Mouse (Mus musculus): ENCODE measurements around the gene Tmem189. TPM values are rescaled to one million over a fixed set of nuclear protein-coding genes. Genes with fewer than 3 reads are reported as not detected.
A peak's percentile ranks its signal among the peaks of the same experiment; 100 is the strongest.

Tmem189 gene
- polyA plus RNA-seq, 1 experiment: 36.2 TPM

DNA sequence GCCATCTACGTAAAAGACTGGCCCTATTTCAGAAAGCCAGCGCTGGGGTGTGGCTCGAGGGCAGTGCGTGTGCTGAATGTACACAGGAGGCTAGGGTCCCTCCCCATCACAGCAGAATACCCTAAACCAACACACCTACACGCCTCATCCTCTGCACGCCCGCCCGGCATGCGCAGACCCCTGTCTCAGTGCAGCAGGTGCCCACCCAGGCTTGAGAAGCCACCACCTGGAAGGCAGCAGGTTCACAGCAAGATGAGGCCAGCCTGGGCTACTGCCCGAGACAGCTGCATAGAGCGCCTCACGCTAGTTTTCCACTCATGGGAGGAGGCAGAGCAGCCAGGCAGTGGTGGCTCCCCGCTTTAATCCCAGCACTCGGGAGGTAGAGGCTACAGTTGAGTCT lies 77.5 kb downstream of the Tmem189 start:
- Histone ChIP-seq H3K27ac (ENCODE audit: control insufficient read depth, insufficient read depth, low read depth, low read length, poor library complexity) (no peak overlapping the region), H3K4me1 (ENCODE audit: control insufficient read depth, insufficient read depth, low read length) (no peaks in the 10 kb centered on the region; the same call in 1 of the 2 replicates), H3K4me3 (replicated peaks; ENCODE audit: control insufficient read depth, low read depth, low read length) (no peak overlapping the region)
- TF ChIP-seq POLR2A (IDR thresholded peaks at IDR 0.05; ENCODE audit: borderline replicate concordance, control insufficient read depth, low read depth, low read length) (no peak), CTCF (IDR thresholded peaks at IDR 0.05; ENCODE audit: control insufficient read depth, insufficient read depth, low read length) (no peak)
- WGBS: 93% methylated on average over 14 of the region's 14 CpGs

- H3K4me1 ChIP-seq (ENCODE audit: control insufficient read depth, insufficient read depth, low read length): no peaks in the 10 kb centered on the region; the same call in 1 of the 2 replicates
- no peak overlapping the region for H3K27ac ChIP-seq (ENCODE audit: control insufficient read depth, insufficient read depth, low read depth, low read length, poor library complexity)
- TF ChIP-seq CTCF (IDR thresholded peaks at IDR 0.05; ENCODE audit: control insufficient read depth, insufficient read depth, low read length) (peak; percentile 25; the same call in 1 of the 2 replicates), POLR2A (IDR thresholded peaks at IDR 0.05; ENCODE audit: borderline replicate concordance, control insufficient read depth, low read depth, low read length) (no peak)
- H3K4me3 ChIP-seq (replicated peaks; ENCODE audit: control insufficient read depth, low read depth, low read length): no peak overlapping the region
- WGBS: 82% methylated on average over 10 of the region's 10 CpGs
These were observed 78.3 kb downstream of the Tmem189 start for GRCm38 (mm10) chr2:167611287-167611686.

GRCm38 (mm10) chr2:167606745-167607123 lies 82.9 kb downstream of the Tmem189 start:
- TF ChIP-seq POLR2A (IDR thresholded peaks at IDR 0.05; ENCODE audit: borderline replicate concordance, control insufficient read depth, low read depth, low read length) (no peak), CTCF (IDR thresholded peaks at IDR 0.05; ENCODE audit: control insufficient read depth, insufficient read depth, low read length) (no peak)
- Histone ChIP-seq H3K4me3 (replicated peaks; ENCODE audit: control insufficient read depth, low read depth, low read length) (no peak overlapping the region), H3K27ac (ENCODE audit: control insufficient read depth, insufficient read depth, low read depth, low read length, poor library complexity) (no peak overlapping the region), H3K4me1 (ENCODE audit: control insufficient read depth, insufficient read depth, low read length) (no peaks in the 10 kb centered on the region; the same call in 1 of the 2 replicates)
- 64% methylated on average over 4 of the region's 4 CpGs for WGBS

- no peak for TF ChIP-seq CTCF (IDR thresholded peaks at IDR 0.05; ENCODE audit: control insufficient read depth, insufficient read depth, low read length)
- H3K4me3 ChIP-seq (replicated peaks; ENCODE audit: control insufficient read depth, low read depth, low read length): no peak overlapping the region
- WGBS: 73% methylated on average over 17 of the region's 17 CpGs
- H3K27ac ChIP-seq (ENCODE audit: control insufficient read depth, insufficient read depth, low read depth, low read length, poor library complexity): no peak overlapping the region
- no peaks in the 10 kb centered on the region; the same call in 1 of the 2 replicates for H3K4me1 ChIP-seq (ENCODE audit: control insufficient read depth, insufficient read depth, low read length)
These were observed 83.5 kb downstream of the Tmem189 start for GRCm38 (mm10) chr2:167605817-167606744.

GRCm38 (mm10) chr2:167605178-167605794 lies 84.3 kb downstream of the Tmem189 start:
- 50% methylated on average over 11 of the region's 11 CpGs for WGBS
- no peak overlapping the region for H3K27ac ChIP-seq (ENCODE audit: control insufficient read depth, insufficient read depth, low read depth, low read length, poor library complexity)
- no peaks in the 10 kb centered on the region; the same call in 1 of the 2 replicates for H3K4me1 ChIP-seq (ENCODE audit: control insufficient read depth, insufficient read depth, low read length)
- H3K4me3 ChIP-seq (replicated peaks; ENCODE audit: control insufficient read depth, low read depth, low read length): no peak overlapping the region
- TF ChIP-seq POLR2A (IDR thresholded peaks at IDR 0.05; ENCODE audit: borderline replicate concordance, control insufficient read depth, low read depth, low read length): no peak
- peak; percentile 99 for TF ChIP-seq CTCF (IDR thresholded peaks at IDR 0.05; ENCODE audit: control insufficient read depth, insufficient read depth, low read length)

DNA sequence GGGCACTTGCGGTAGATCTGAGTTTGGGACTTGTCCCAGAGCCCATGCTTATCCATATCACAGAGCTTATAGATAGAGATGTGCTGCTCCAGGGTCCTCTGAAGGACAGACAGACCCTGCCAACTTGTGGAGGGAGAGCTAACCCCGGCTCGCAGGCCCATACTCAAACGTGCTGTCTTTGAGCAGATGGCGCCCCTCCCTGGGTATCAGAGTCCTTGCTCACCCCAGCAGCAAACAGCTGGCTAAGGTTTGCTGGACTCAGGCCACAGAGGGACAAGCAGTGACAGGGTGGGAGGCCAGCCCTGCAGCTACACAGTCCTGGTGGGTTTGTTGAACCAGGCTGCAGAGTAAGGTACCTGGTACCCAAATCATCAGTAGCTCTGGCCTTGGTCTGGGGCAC lies 86.6 kb downstream of the Tmem189 start:
- TF ChIP-seq CTCF (IDR thresholded peaks at IDR 0.05; ENCODE audit: control insufficient read depth, insufficient read depth, low read length): peak; percentile 28; the same call in 1 of the 2 replicates
- TF ChIP-seq POLR2A (IDR thresholded peaks at IDR 0.05; ENCODE audit: borderline replicate concordance, control insufficient read depth, low read depth, low read length): no peak
- 79% methylated on average over 5 of the region's 5 CpGs for whole genome bisulfite sequencing
- H3K4me1 ChIP-seq (ENCODE audit: control insufficient read depth, insufficient read depth, low read length): no peaks in the 10 kb centered on the region

DNA sequence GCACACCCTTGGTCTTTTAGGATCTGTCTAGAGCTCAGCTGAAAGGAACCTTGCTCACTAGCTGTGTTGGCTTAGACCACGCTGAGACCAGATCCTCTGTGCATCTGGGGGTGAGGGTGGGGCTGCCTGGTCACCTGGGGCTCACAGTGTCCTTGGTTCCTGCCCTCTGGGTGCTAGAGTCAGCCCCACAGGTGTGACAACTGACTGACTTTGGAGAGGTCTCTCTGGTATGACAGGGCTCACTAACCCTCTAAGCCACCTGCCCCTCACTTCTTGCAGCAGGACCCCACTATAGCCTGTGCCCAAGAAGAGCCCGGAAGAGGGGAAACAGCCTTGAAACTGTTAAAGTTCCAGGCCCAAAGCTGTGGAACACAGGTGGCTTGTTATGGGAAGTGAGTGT lies 87.3 kb downstream of the Tmem189 start:
- Histone ChIP-seq H3K4me3 (replicated peaks; ENCODE audit: control insufficient read depth, low read depth, low read length) (no peak overlapping the region), H3K4me1 (ENCODE audit: control insufficient read depth, insufficient read depth, low read length) (no peaks in the 10 kb centered on the region), H3K27ac (ENCODE audit: control insufficient read depth, insufficient read depth, low read depth, low read length, poor library complexity) (no peak overlapping the region)
- WGBS: 79% methylated on average over 2 of the region's 2 CpGs
- TF ChIP-seq POLR2A (IDR thresholded peaks at IDR 0.05; ENCODE audit: borderline replicate concordance, control insufficient read depth, low read depth, low read length) (no peak), CTCF (IDR thresholded peaks at IDR 0.05; ENCODE audit: control insufficient read depth, insufficient read depth, low read length) (no peak)

More for the DNA sequence above, 86.6 kb downstream of the Tmem189 start:
- Histone ChIP-seq H3K4me3 (replicated peaks; ENCODE audit: control insufficient read depth, low read depth, low read length) (no peak overlapping the region), H3K27ac (ENCODE audit: control insufficient read depth, insufficient read depth, low read depth, low read length, poor library complexity) (no peak overlapping the region)

DNA sequence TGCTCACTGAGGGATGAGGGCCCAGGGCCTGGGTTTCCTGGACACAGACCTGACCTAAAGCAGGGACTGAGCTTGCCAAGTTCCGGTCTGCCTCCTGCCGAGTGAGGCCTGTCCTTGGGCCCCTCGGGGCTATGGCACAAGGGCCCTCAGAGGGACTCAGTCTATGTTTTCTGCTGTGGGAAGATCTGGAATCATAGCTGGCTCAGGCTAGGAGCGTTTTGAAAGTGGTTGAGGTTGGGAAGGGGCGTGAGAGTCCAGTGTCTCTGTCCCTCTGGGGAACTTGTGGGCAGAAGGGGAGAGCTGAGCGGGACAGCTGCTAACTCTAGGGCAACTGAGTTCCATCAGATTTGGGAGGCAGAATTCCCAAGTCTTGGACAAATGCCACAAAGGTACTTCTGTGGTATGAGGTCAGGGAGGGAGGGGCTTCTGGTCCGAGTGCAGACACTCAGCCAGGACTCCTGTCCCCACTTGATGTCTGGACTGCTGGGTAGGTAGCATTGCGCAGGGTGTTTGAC lies 89.1 kb downstream of the Tmem189 start:
- TF ChIP-seq POLR2A (IDR thresholded peaks at IDR 0.05; ENCODE audit: borderline replicate concordance, control insufficient read depth, low read depth, low read length): no peak
- no peak for TF ChIP-seq CTCF (IDR thresholded peaks at IDR 0.05; ENCODE audit: control insufficient read depth, insufficient read depth, low read length)
- Histone ChIP-seq H3K4me1 (ENCODE audit: control insufficient read depth, insufficient read depth, low read length) (no peaks in the 10 kb centered on the region), H3K27ac (ENCODE audit: control insufficient read depth, insufficient read depth, low read depth, low read length, poor library complexity) (no peak overlapping the region; the same call in 1 of the 2 replicates), H3K4me3 (replicated peaks; ENCODE audit: control insufficient read depth, low read depth, low read length) (no peak overlapping the region)
- WGBS: 78% methylated on average over 8 of the region's 8 CpGs

Data from bone marrow, adult 2 months (tissue).